Mouse (Mus musculus): ENCODE measurements around the gene Chid1.
"Not testable (repeated sequence)": the region's sequence is repeated elsewhere in the genome, so short reads cannot be mapped to it uniquely, and the experiment has no call there.

Chid1 gene

DNA sequence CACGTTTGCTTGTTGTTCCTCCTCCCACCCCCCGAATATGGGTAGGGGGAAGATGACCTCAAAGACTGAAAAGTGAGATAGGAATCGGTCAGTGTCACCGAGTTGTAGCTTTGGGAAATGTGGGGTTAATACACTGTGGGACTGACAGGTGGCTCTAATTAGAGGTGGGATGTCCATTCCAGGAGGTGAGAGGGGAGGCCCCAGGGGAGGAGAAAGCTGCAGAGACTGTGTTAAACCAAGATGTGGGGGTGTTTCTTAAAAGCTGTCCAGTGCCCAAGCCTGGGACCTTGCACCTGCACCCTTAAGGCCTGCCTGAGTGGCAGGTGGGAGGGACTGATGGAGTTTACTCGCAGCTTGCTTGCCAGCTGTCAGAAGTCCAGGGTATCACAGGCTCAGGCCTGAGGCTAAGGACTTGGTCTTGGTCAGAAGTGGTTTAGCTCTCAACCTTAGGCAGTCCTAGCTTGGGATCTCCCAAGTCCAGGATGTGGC, 77.3 kb downstream of the Chid1 start:
- DNase-seq (ENCODE audit: low read depth, low spot score), result no peak

DNA sequence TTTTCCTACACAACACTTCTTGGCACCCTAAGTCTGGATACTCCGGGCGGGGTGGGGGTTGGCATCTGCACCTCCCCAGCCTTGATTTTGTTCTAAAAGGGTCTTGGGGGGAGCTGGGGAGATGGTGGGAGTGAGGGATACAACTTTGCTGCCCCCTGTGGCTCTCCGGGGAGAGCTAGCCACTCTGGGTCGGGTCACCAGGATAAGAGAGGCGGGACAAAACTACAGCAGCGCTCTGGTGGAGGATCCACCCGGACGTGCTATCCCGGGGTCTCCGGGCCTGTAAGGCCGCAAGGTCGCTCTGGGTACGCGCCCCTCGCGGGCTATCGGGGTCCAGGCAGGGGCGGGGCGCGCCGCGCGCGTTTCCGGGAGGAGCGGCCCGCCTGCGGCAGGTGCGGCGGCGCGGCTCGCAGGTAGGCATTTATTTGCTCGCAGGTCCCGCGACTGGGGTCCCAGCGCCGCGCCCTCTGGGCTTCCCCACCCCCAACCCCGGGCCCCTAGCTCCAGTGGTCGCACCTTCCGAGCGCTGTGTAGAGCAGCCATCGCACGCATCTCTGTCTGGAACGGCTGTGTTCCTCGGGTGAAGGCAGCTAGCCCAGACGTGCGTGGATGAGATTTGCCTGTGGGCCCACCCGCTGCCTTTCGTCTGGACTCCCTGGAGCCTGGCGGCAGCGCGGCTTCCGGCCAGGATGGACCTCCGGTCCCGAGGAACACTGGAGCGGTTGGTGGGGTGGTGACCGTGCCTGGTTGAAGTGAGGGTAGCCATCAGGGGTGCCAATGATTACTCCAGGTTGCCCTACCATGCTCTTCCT, 77.9 kb downstream of the Chid1 start:
- DNase-seq (ENCODE audit: low read depth, low spot score), result no peak

DNA sequence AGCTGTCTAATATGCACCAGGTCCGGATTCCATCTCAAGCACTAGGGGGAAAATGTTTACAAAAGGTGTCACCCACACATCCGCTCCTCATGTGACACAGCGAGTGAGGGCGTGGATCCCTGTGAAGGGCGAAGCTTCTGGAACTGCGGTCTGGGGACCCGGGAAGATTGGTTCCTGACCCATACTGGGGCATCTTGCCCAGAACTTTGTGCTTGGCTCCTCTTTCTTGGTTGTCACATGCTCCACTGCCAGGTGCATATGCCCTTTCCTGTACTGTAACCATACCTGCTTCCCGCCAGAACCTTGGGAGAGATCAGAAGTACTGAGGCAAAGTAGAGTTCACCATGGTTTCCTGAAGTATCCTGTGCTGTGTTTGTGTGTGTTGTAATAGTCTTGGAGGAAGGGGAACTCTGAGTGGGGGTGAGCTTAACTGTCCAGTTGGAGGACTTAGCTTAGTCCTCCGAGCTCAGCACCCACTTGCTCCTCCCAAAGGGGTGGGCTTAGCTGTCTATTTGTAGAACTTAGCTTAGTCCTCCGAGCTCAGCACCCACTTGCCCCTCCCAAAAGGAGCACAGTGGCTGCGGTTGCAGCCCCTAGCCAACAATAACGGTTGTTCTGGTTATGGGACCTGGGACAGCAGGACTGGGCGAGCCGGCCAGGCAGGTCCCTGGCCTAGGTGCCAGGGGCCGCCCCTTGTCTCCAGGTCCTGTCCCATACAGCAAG, 79.1 kb downstream of the Chid1 start, which contains the start of gene Cracr2b:
Gene Cracr2b, plus strand, starts transcription at position 704 of the 723 bp plus-strand sequence.
- no peak for DNase-seq (ENCODE audit: low read depth, low spot score)

DNA sequence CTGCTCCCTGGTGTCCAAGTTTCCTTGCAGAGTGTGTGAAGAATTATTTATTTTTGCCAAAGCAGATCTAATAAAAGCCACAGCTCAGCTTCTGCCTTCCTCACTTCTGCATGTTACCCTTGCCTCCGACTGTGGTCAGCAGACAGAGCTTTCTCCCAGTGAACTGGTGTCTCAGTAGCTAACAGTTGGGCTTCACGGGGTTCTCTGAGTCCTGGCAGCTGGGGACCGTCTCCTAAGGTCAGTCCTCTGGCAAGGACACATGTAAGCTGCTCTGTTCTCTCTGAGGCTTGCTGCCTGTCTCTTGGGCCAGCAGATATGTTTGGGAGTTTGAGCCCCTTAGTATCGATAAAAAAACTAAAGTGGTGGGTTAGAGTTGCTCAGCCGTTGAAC, 79.7 kb downstream of the Chid1 start:
- DNase-seq (ENCODE audit: low read depth, low spot score), result no peak

DNA sequence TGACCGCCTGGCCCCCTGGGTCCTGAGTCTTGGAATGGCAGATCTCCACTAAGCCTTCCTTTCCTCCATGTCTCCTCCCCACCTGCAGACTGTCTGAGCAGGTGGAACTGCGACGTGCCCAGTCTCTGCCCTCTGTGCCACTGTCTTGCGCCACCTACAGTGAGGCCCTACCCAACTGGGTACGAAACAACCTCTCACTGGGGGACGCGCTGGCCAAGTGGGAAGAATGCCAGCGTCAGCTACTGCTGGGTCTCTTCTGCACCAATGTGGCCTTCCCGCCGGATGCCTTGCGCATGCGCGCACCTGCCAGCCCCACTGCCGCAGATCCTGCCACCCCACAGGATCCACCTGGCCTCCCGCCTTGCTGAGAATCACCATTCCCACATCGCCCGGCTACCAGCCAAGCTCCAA, 80.4 kb downstream of the Chid1 start:
- DNase-seq (ENCODE audit: low read depth, low spot score), result peak; percentile 87

DNA sequence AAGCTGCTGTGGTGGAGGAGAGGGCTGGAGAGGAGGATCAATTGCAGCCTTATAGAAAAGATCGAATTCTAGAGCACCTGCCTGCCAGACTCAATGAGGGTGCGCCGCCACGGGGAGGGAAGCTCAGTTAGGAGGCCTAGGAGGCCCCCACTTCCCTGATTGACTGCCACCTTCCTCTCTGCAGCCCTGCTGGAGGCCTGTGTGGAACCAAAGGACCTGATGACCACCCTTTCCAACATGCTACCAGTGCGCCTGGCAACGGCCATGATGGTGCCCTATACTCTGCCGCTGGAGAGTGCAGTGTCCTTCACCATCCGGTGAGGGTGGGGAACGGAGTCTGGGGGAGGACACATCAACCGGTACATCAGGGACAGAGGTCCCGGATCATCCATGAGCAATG, 81.0 kb downstream of the Chid1 start:
- no peak for DNase-seq (ENCODE audit: low read depth, low spot score)

DNA sequence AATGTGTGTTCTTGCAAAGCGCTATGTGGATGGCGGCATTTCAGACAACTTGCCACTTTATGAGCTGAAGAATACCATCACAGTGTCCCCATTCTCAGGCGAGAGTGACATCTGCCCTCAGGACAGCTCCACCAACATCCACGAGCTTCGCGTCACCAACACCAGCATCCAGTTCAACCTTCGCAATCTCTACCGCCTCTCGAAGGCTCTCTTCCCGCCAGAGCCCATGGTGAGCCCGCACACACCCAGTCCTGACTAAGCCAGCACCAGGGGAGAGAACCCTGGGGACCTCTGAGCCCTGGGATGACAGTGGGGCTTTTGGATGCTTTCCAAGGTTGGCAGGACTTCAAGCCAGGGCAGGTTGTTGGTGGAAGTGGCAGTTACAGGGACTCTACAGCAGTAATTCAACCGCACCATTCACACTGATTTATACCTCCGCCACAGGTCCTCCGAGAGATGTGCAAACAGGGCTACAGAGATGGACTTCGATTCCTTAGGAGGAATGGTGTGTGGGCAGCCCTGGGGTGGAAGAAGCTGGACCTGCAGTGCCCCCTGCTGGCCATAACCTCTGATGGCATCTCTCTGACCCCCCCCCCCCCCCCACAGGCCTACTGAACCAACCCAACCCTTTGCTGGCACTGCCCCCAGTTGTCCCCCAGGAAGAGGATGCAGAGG, 81.5 kb downstream of the Chid1 start:
- DNase-seq (ENCODE audit: low read depth, low spot score), result peak; percentile 71

DNA sequence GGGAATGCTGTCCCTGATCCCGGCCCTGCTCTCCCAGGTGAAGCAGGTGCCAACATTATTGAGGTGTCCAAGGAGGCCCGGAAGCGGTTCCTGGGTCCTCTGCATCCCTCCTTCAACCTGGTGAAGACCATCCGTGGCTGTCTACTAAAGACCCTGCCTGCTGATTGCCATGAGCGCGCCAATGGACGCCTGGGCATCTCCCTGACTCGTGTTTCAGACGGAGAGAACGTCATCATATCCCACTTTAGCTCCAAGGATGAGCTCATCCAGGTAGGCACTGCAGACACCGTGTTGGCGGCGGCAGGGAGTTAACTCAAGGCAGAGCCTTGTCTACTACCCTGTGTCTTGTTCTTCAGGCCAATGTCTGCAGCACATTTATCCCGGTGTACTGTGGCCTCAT, 82.4 kb downstream of the Chid1 start:
- no peak for DNase-seq (ENCODE audit: low read depth, low spot score)

DNA sequence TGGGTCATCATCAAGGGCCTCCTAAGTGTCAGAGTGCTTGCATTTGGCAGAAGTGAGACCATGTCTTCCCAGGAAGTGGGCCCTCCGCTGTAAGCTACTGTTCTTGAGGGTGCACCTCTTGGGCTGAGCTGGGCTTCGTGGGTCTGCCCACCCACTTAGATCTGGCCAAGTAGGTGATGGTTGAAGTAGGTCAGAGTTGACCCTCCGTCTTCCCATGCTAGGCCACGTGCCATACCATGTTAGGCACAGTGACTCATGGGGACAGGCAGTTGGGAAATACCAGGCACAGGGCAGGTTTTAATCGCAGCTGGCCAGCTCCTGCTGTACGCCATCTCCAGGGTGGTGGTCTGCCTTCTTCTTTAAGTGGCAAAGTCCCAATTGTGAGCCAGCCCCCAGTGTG, 82.9 kb downstream of the Chid1 start:
- DNase-seq (ENCODE audit: low read depth, low spot score), result no peak

DNA sequence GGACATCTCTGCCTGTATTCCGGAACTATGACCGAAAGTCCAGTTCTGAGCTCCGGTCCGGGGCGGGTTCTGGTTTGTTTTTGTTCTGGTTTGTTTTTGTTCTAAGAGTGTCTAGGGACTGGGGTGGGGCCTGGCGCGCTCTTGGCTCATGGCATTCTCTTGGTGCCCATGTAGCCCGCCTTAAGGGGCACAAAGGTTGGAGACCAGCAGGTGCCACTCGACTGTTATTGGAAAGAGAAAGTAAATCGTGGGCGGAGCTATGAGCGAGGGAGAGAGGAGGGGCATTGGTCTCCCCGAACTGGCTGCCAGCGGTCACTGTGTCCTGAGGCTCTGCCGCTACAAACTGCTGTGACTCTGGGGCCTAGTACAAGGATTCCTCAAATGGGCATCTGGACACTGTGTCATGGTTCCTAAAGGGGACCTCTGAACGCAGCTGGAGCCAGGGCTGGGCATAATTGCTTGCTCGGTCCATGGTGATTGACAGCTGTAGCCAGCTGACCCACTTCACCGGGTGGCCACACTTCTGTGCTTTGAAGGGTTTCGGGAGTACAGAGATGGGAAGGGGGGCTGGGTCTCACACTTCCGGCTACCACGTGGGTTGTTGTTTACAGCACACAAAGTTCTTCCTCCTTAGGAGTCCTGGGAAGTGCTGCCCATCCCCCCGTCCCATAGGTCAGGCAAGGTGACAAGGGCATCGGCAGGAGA, 83.9 kb downstream of the Chid1 start:
- peak; percentile 79 for DNase-seq (ENCODE audit: low read depth, low spot score)

DNA sequence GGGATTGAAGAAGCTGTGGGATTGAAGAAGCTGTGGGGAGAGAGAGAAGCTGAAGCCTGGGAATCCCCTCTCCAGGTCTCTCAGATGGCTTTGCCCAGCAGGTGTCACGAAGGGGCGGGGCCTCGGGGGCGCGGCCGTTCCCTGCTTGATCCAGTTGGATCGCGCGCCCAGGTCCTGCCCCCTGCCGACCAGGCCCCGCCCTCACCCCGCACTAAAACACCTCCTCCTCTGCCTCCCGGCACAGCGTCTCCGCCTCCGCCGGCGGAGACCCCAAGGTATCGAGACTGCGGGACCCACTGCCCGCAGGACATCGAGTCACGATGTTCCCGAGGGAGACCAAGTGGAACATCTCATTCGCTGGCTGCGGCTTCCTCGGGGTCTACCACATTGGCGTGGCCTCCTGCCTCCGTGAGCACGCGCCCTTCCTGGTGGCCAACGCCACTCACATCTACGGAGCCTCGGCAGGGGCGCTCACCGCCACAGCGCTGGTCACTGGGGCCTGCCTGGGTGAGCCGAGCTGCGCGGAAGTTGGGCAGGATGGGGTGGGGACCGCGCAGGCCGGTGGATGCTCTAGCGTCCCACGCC, 84.6 kb downstream of the Chid1 start, which contains the start of gene Pnpla2:
Gene Pnpla2, plus strand, starts transcription at position 232 of the 585 bp plus-strand sequence.
- DNase-seq (ENCODE audit: low read depth, low spot score), result peak; percentile 94

DNA sequence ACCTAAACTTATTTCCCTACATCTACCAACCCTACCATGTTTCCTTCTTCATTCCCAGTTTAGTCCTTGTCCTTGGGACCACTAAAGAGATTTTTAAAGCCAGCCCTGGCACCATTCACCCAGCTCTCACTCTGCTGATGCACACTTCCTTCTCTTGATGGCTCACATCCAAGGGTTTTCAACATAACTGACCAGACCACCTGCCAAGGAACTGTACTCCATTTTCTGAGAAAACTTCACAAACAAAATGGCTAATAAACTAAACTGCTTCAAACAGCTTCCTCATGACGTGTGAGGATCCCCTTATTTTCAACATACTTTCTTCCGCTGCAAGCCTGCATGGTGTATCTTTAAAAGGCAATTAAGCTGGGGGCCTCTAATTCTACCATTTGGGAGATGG, 86.0 kb downstream of the Chid1 start:
- no peak for DNase-seq (ENCODE audit: low read depth, low spot score)

DNA sequence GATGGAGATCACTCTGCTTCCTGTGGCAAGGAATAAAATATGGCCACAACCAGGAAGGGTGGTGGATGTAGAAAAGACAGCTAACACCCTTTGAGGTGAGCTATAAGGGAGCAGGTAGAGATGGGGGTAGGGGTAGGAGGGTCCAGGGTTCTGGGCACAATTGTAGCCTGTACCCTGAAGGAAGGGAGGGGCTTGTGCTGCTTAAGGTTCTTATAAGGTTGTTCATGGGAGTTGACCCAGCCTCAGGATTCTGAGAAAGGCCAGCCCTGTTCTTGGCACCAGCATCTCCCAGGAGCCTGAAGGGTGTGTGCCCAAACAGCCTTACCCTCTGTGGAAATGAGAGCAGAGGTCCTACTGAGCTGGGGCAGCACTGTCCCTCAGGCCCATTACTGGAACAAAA, 87.7 kb downstream of the Chid1 start:
- no peak for DNase-seq (ENCODE audit: low read depth, low spot score)

DNA sequence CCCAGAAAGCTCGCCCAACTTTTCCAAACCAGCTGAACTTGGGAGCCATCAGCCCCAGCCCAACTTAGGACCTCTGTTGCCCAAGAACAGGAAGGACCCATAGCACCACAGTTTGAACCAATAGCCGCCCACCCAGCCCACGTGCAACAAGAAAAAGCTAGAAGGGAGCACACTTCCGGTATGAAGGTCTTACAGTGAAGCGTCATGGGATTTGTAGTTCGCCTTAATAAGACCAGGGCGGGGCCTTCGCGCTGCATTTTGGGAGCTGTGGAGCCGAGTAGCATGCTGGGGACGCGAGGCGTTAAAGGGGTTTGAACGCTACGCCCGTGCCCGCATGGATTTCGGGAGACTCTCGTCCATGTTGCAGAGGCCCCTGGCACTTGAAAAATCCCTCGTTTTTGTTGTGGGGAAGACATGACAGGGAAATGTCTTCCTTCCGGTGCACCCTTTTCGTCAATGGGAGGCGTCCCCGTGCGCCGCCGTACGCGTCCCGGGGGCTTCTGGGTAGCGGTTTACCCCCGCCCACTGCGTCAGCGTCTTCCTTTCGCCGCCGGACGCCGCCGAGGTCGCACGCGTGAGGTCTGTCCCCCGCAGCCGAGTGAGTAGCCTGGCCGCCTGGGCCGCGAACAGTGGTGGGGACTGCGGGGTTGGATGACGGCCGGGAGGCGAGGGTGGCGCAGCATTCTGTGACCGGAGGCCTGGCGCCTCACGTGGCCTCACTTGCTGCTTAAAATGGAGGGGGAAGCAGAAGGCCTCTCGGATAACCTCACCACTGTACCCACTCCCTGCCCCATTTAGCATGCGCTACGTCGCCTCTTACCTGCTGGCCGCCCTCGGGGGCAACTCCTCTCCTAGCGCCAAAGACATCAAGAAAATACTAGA, 92.3 kb downstream of the Chid1 start, which contains the start of gene Rplp2:
Gene Rplp2, plus strand, starts transcription at position 261 of the 882 bp plus-strand sequence.
- DNase-seq (ENCODE audit: low read depth, low spot score), result peak; percentile 97

DNA sequence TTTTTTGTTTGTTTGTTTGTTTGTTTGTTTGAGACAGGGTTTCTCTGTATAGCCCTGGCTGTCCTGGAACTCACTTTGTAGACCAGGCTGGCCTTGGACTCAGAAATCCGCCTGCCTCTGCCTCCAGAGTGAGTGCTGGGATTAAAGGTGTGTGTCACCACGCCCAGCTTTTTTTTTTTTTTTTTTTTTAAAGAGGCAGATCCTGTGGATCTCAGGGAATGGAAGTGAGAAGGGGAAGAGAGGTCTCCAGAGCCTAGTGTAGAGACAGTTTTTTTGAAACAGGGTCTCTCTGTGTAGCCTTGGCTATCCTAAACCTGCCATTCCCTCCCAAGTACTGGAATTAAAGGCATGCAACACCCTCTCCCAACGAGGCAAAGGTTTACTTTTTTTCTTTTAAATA, 93.3 kb downstream of the Chid1 start:
- not testable (repeated sequence) for DNase-seq (ENCODE audit: low read depth, low spot score)

DNA sequence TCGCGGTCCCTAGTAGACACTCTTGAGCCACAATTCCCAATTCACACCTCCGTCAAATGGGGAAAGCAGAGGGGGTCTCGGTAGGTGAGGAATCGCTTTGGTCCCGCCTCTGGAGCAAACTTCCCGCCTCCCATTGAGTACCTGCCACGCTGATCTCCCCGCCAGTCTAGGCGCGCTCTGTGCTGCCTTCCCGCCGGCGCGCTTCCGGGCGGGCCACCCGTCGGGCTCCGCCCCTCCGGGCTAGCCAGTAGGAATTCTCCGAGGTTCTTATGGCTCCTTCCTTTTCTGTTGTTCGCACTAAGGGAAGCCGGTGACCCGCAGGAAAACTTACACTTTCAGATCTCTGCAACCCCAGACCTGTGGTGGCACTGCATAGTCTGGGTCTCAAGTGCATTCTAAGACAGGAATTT, 95.8 kb downstream of the Chid1 start, which contains the start of gene Pidd1:
Gene Pidd1, minus strand, starts transcription at position 198 of the 410 bp plus-strand sequence.
- DNase-seq (ENCODE audit: low read depth, low spot score), result no peak

Measured in brain, adult 2 months (tissue).